18 mouse cellular contexts compared by ENCODE assay signal in the genomic region with DNA sequence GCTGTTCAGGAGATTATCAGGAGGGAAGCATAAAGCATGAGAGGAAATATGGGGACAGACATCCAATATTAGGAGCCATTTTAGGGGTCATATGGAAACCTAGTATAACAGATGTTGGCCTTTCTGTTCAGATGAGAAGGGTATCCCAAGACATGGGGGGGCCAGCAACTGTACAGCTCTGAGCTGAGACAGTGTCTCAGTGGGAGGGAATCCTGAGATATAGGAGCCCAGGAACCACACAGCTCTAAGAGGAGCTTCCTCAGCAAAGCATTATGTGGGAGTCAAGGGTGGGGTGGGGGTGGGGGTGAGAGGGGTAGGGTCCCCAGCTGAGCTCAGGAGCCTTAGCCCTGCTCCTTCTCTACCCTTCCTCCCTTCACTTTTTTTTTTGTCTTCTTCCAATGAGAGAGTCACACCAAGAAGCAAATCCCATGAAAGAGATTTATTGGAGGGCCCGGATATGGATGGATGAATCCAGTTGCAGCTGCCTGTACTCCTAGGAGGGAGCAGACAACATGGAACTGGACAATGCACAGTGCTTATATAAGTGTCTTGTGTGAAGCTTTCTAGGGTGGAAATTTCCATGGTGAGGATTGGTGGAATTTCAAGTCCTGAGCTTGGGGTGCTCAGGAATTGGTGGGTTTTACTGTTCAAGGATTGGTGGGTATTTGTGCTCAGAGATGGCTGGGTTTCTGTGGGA.
"Had no signal": no experiment of that assay in that cellular context is flagged by ENCODE, and none has a peak within 500 bp of the region (broad histone marks: within the 10 kb centered on the region; RNA-seq: fewer than 3 reads in every experiment).

No protein-coding gene starts in this region.

- H3K27ac ChIP-seq: liver, embryonic 15.5 days; lung, embryonic 15.5 days; macrophage; midbrain, embryonic 12.5 days; stomach, embryonic 15.5 days; stomach, postnatal 0 days had no signal

- H3K36me3 ChIP-seq: liver, embryonic 15.5 days; lung, embryonic 15.5 days; midbrain, embryonic 12.5 days; stomach, embryonic 15.5 days had no signal

- H3K4me2 ChIP-seq: liver, embryonic 15.5 days; lung, embryonic 15.5 days; midbrain, embryonic 12.5 days; stomach, embryonic 15.5 days had no signal

- H3K9me3 ChIP-seq: liver, embryonic 15.5 days; lung, embryonic 15.5 days; midbrain, embryonic 12.5 days; stomach, embryonic 15.5 days had no signal

- H3K9ac ChIP-seq: liver, embryonic 15.5 days; liver, postnatal 0 days; lung, embryonic 15.5 days; midbrain, embryonic 12.5 days; stomach, embryonic 15.5 days had no signal

- H3K4me3 ChIP-seq: liver, embryonic 15.5 days; lung, embryonic 15.5 days; megakaryocyte, embryonic 14.5 days; midbrain, embryonic 12.5 days; stomach, embryonic 15.5 days had no signal

- H3K27me3 ChIP-seq: liver, embryonic 15.5 days; lung, embryonic 15.5 days; megakaryocyte, embryonic 14.5 days; midbrain, embryonic 12.5 days; stomach, embryonic 15.5 days had no signal

- H3K4me1 ChIP-seq: liver, embryonic 15.5 days; lung, embryonic 15.5 days; megakaryocyte, embryonic 14.5 days; midbrain, embryonic 12.5 days; stomach, embryonic 15.5 days had no signal

- DNase-seq: liver, postnatal 0 days; lung, adult 2 months; lung, postnatal 14 days; lung, postnatal 36 days; midbrain, embryonic 14.5 days; right cerebral cortex, postnatal 14 days; thymus, adult 2 months; thymus, postnatal 25 days; thymus, postnatal 4 days had no signal

- ATAC-seq: liver, postnatal 0 days; lung, postnatal 0 days; midbrain, embryonic 16.5 days had no signal
